Mouse (Mus musculus) monocyte, adult 59 days (primary cell): ENCODE results near the gene Gal3st2b. TPM values are rescaled to one million over a fixed set of nuclear protein-coding genes. Genes with fewer than 3 reads are reported as not detected.

ENCODE experiments used
- total RNA-seq, 2 experiments: library from RNA; stranded (reverse); gene quantifications; one replicate each; pipeline ENCODE4 v1.2.4; 2023

The Gal3st2b gene
- under 1 TPM; 0.50 to 0.82 TPM for total RNA-seq

DNA sequence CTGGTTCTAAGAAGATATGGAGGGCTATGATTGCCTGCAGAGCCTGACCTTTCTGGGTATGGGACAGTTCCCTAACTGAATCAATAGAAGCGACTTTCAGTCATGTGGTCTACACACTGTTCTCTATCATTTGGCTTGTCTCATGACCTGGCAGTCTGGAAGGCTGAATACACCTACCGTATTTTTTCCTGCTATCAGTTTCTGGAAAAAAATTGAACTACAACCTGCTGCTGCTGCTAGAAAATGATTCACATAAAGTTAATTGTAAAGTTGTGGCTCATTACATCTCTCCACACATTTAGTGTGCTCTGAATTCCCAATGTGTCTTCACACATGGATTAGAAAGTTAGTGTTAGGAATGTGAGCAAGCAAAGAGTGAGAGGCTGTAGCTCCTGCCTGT, at the start of gene Gal3st2b:
Gene Gal3st2b, plus strand, starts transcription at position 301 of the 400 bp plus-strand sequence.

DNA sequence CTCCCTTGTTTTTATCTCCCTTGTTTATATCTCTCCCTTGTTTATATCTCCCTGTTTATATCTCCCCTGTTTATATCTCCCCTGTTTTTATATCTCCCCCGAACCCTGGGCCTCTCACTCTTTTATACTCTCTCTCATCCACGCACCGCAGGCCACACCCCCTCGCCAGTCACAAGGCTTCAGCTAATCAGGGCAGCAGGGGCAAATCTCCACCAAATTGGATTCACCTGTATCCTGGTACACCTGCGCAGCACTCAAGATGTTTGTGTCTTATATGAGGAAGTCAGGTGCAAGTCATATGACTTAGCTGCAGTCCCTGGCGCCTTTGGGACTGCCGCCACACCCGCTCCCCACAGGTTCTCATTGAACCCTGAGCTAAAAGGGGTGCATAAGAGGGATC, 72.1 kb downstream of the Gal3st2b start, which contains the start of gene Gal3st2c:
Gene Gal3st2c, plus strand, starts transcription at position 301 of the 400 bp plus-strand sequence.

Other genes with a start within 250 kb of the Gal3st2b start
- not detected for gene Bok, start 232.7 kb upstream of the Gal3st2b start, total RNA-seq
- gene Atg4b, start 166.8 kb upstream of the Gal3st2b start, total RNA-seq: 10 to 100 TPM; 73.8 to 79.9 TPM
- 10 to 100 TPM; 14.1 to 18.4 TPM for gene Thap4, start 163.4 kb upstream of the Gal3st2b start, total RNA-seq
- gene Dtymk, start 116.4 kb upstream of the Gal3st2b start, total RNA-seq: 10 to 100 TPM; 21.9 to 23.2 TPM
- 10 to 100 TPM; 18.7 to 23.5 TPM for gene Ing5, start 114.3 kb upstream of the Gal3st2b start, total RNA-seq
- gene D2hgdh, start 93.4 kb upstream of the Gal3st2b start, total RNA-seq: 10 to 100 TPM; 21.0 to 23.5 TPM
- not detected for gene Gal3st2, start 57.0 kb upstream of the Gal3st2b start, total RNA-seq
- gene Gal3st2c, start 72.2 kb downstream of the Gal3st2b start, total RNA-seq: under 1 TPM; 0.06 to 0.16 TPM
- gene Neu4, start 102.1 kb downstream of the Gal3st2b start, total RNA-seq: not detected
- gene Pdcd1, start 134.2 kb downstream of the Gal3st2b start, total RNA-seq: under 1 TPM in 1 of 2 experiments, not detected in 1; 0.66 TPM